Mouse (Mus musculus) gonadal fat pad, adult 2 months (tissue): ENCODE measurements around the gene Nlk. TPM values are rescaled to one million over a fixed set of nuclear protein-coding genes. Genes with fewer than 3 reads are reported as not detected.
"Not testable (repeated sequence)": the region's sequence is repeated elsewhere in the genome, so short reads cannot be mapped to it uniquely, and the experiment has no call there.

ENCODE experiments used
- DNase-seq: peaks from one replicate; pipeline ENCODE4 v3.0.0-alpha.2; 2012; ENCODE audit warnings: low read depth
- polyA plus RNA-seq: library from polyadenylated mRNA; depleted of rRNA; stranded (reverse); fragments of >200 nt; gene quantifications from 2 replicates; pipeline ENCODE4 v1.2.3, GENCODE M21; 2012

The Nlk gene
- polyA plus RNA-seq, 1 experiment: 18.5 TPM

- DNase-seq: no peak
These were observed 149.3 kb downstream of the Nlk start for GRCm38 (mm10) chr11:78547718-78548460.

- no peak for DNase-seq
These were observed 152.0 kb downstream of the Nlk start for GRCm38 (mm10) chr11:78545181-78545580.

- no peak for DNase-seq
These were observed 152.6 kb downstream of the Nlk start for GRCm38 (mm10) chr11:78544449-78545111.

- no peak for DNase-seq
These were observed 156.8 kb downstream of the Nlk start for GRCm38 (mm10) chr11:78540358-78540757.

GRCm38 (mm10) chr11:78536690-78537084 lies 160.5 kb downstream of the Nlk start:
- DNase-seq: no peak

- peak; percentile 96 for DNase-seq
These were observed 161.0 kb downstream of the Nlk start, which contains the start of the genes Tnfaip1 and Ift20 for GRCm38 (mm10) chr11:78536080-78536689. Tnfaip1 (minus strand) TSS chr11:78536332. Ift20 (plus strand) TSS chr11:78536361.

GRCm38 (mm10) chr11:78535376-78536079 lies 161.6 kb downstream of the Nlk start:
- no peak for DNase-seq

- no peak for DNase-seq
These were observed 162.7 kb downstream of the Nlk start for GRCm38 (mm10) chr11:78534516-78534915.

GRCm38 (mm10) chr11:78531515-78531914 lies 165.7 kb downstream of the Nlk start:
- not testable (repeated sequence) for DNase-seq

GRCm38 (mm10) chr11:78531046-78531445 lies 166.1 kb downstream of the Nlk start:
- no peak for DNase-seq

GRCm38 (mm10) chr11:78530001-78530400 lies 167.2 kb downstream of the Nlk start:
- DNase-seq: no peak

GRCm38 (mm10) chr11:78528714-78529113 lies 168.5 kb downstream of the Nlk start:
- DNase-seq: no peak

- no peak for DNase-seq
These were observed 172.3 kb downstream of the Nlk start for GRCm38 (mm10) chr11:78524838-78525237.

- no peak for DNase-seq
These were observed 173.8 kb downstream of the Nlk start for GRCm38 (mm10) chr11:78523241-78523955.

GRCm38 (mm10) chr11:78522481-78522997 lies 174.6 kb downstream of the Nlk start:
- no peak for DNase-seq

GRCm38 (mm10) chr11:78521880-78522279 lies 175.3 kb downstream of the Nlk start:
- no peak for DNase-seq

GRCm38 (mm10) chr11:78518931-78519330 lies 178.2 kb downstream of the Nlk start:
- DNase-seq: no peak
